Mouse (Mus musculus) intestine, embryonic 16.5 days (tissue): Measurements from ENCODE around the gene Lsp1. TPM values are rescaled to one million over a fixed set of nuclear protein-coding genes. Genes with fewer than 3 reads are reported as not detected.

Experiments used
- ATAC-seq: fragments of 200-750 bp; cut with Nextera tagmentation; 2 replicates; pipeline ENCODE4 v1.8.0; 2017; ENCODE audit warnings: moderate TSS enrichment, moderate library complexity
- H3K27ac ChIP-seq: fragments of 300-500 bp; sonication (generic); 2 replicates; pipeline ENCODE4 v1.5.1; 2014; ENCODE audit warnings: mild to moderate bottlenecking, low read length
- H3K27me3 ChIP-seq: fragments of 300-500 bp; sonication (generic); replicated peaks from 2 replicates; pipeline ENCODE4 v1.6.1; 2014; ENCODE audit warnings: low read length, control low read depth, mixed read lengths; ENCODE audit not compliant: control insufficient read depth, insufficient read depth
- H3K36me3 ChIP-seq: fragments of 300-500 bp; sonication (generic); 2 replicates; pipeline ENCODE4 v1.6.1; 2014; ENCODE audit warnings: low read length, control low read depth; ENCODE audit not compliant: control insufficient read depth, insufficient read depth
- H3K4me1 ChIP-seq: fragments of 300-500 bp; sonication (generic); 2 replicates; pipeline ENCODE4 v1.6.1; 2014; ENCODE audit warnings: low read length, control low read depth, mixed read lengths; ENCODE audit not compliant: control insufficient read depth, insufficient read depth
- H3K4me2 ChIP-seq: fragments of 300-500 bp; sonication (generic); 2 replicates; pipeline ENCODE4 v1.6.1; 2014; ENCODE audit warnings: low read depth, low read length, control low read depth
- H3K4me3 ChIP-seq: fragments of 300-500 bp; sonication (generic); 2 replicates; pipeline ENCODE4 v1.5.1; 2014; ENCODE audit warnings: mild to moderate bottlenecking, low read length
- H3K9ac ChIP-seq: fragments of 300-500 bp; sonication (generic); 2 replicates; pipeline ENCODE4 v1.6.1; 2014; ENCODE audit warnings: low read depth, low read length
- H3K9me3 ChIP-seq: fragments of 300-500 bp; sonication (generic); 2 replicates; pipeline ENCODE4 v1.6.1; 2016; ENCODE audit warnings: low read length, control low read depth; ENCODE audit not compliant: control insufficient read depth
- WGBS: fragments of 180-500 bp; shearing (Covaris S2); extraction: QIAGEN DNeasy Blood & Tissue Kit; methylation state at CpG from one replicate; pipeline ENCODE4 v1.1.7; 2014; 5-methylcytosine and 5-hydroxymethylcytosine counted together
- polyA plus RNA-seq: library from polyadenylated mRNA; unstranded; fragments of >200 nt; fragmentation: Nextera tagmentation; extraction: Ambion mirVana; gene quantifications from 2 replicates; pipeline ENCODE4 v1.2.1, GENCODE M21; 2015

The Lsp1 gene
- polyA plus RNA-seq, 1 experiment from 2014 or later, result 134 TPM

GRCm38 (mm10) chr7:142532671-142533058, 72.1 kb downstream of the Lsp1 start, which contains the start of gene Mrpl23:
Gene Mrpl23, plus strand, starts transcription at chr7:142532686.
- peak within 1 kb of the TSS; percentile 88 for H3K9ac ChIP-seq
- peaks cover 53% of the 10 kb centered on the region for H3K4me1 ChIP-seq
- no peaks in the 10 kb centered on the region for H3K9me3 ChIP-seq
- no peaks in the 10 kb centered on the region for H3K36me3 ChIP-seq
- ATAC-seq, result peak; percentile 49
- peak within 1 kb of the TSS; percentile 93 for H3K27ac ChIP-seq
- peak within 1 kb of the TSS; percentile 63 for H3K4me3 ChIP-seq
- H3K27me3 ChIP-seq, result no peaks in the 10 kb centered on the region
- peak within 1 kb of the TSS; percentile 77 for H3K4me2 ChIP-seq
- 5% methylated on average over 15 of the region's 17 CpGs for WGBS

- Histone ChIP-seq H3K27ac (peak overlapping the region; percentile 93), H3K9me3 (no peaks in the 10 kb centered on the region), H3K27me3 (no peaks in the 10 kb centered on the region), H3K4me1 (peaks cover 54% of the 10 kb centered on the region), H3K4me2 (peak overlapping the region; percentile 77), H3K4me3 (peak overlapping the region; percentile 63), H3K36me3 (no peaks in the 10 kb centered on the region), H3K9ac (peak overlapping the region; percentile 88)
- ATAC-seq, result peak; percentile 69
- WGBS, result 2% methylated on average over 40 of the region's 44 CpGs
Measured at GRCm38 (mm10) chr7:142533059-142533855, 72.6 kb downstream of the Lsp1 start.

- no peak overlapping the region for H3K4me2 ChIP-seq
- H3K27me3 ChIP-seq, result no peaks in the 10 kb centered on the region
- H3K36me3 ChIP-seq, result no peaks in the 10 kb centered on the region
- H3K27ac ChIP-seq, result peak overlapping the region; percentile 93
- H3K4me3 ChIP-seq, result no peak overlapping the region
- WGBS, result 40% methylated on average over 4 of the region's 4 CpGs
- peaks cover 54% of the 10 kb centered on the region for H3K4me1 ChIP-seq
- H3K9me3 ChIP-seq, result no peaks in the 10 kb centered on the region
- ATAC-seq, result no peak
- H3K9ac ChIP-seq, result peak overlapping the region; percentile 88
Measured at GRCm38 (mm10) chr7:142535116-142535515, 74.5 kb downstream of the Lsp1 start.

- H3K36me3 ChIP-seq, result no peaks in the 10 kb centered on the region
- H3K27ac ChIP-seq, result peak overlapping the region; percentile 93
- no peaks in the 10 kb centered on the region for H3K9me3 ChIP-seq
- peak overlapping the region; percentile 88; the same call in 1 of the 2 replicates for H3K9ac ChIP-seq
- H3K4me1 ChIP-seq, result peaks cover 56% of the 10 kb centered on the region
- no peaks in the 10 kb centered on the region for H3K27me3 ChIP-seq
- 78% methylated on average over 5 of the region's 5 CpGs for WGBS
- H3K4me2 ChIP-seq, result no peak overlapping the region
- peak; percentile 22 for ATAC-seq
- H3K4me3 ChIP-seq, result no peak overlapping the region
Measured at GRCm38 (mm10) chr7:142535832-142536231, 75.2 kb downstream of the Lsp1 start.

GRCm38 (mm10) chr7:142537181-142537580, 76.6 kb downstream of the Lsp1 start:
- H3K4me1 ChIP-seq, result peaks cover 63% of the 10 kb centered on the region
- no peaks in the 10 kb centered on the region for H3K27me3 ChIP-seq
- no peaks in the 10 kb centered on the region for H3K36me3 ChIP-seq
- no peak for ATAC-seq
- H3K4me2 ChIP-seq, result no peak overlapping the region
- WGBS, result 53% methylated on average over 5 of the region's 5 CpGs
- H3K9me3 ChIP-seq, result no peaks in the 10 kb centered on the region
- no peak overlapping the region for H3K4me3 ChIP-seq
- H3K9ac ChIP-seq, result 0 out of 2 replicates have a peak overlapping the region, but pooled peaks have one; percentile 36
- peak overlapping the region; percentile 43 for H3K27ac ChIP-seq

- Histone ChIP-seq H3K9ac (peak overlapping the region; percentile 62), H3K27me3 (no peaks in the 10 kb centered on the region), H3K4me3 (no peak overlapping the region), H3K4me2 (no peak overlapping the region), H3K9me3 (no peaks in the 10 kb centered on the region), H3K36me3 (no peaks in the 10 kb centered on the region), H3K27ac (peak overlapping the region; percentile 69), H3K4me1 (peaks cover 64% of the 10 kb centered on the region)
- 0 out of 2 replicates have a peak, but pooled peaks have one; percentile 29 for ATAC-seq
- WGBS, result 10% methylated on average over 6 of the region's 6 CpGs
Measured at GRCm38 (mm10) chr7:142537879-142538278, 77.3 kb downstream of the Lsp1 start.

- Histone ChIP-seq H3K4me3 (no peak overlapping the region), H3K4me1 (peaks cover 68% of the 10 kb centered on the region), H3K27ac (peak overlapping the region; percentile 69), H3K36me3 (no peaks in the 10 kb centered on the region), H3K4me2 (no peak overlapping the region), H3K9me3 (no peaks in the 10 kb centered on the region), H3K9ac (peak overlapping the region; percentile 62), H3K27me3 (no peaks in the 10 kb centered on the region)
- 18% methylated on average over 4 of the region's 4 CpGs for WGBS
- ATAC-seq, result no peak
Measured at GRCm38 (mm10) chr7:142538291-142538690, 77.7 kb downstream of the Lsp1 start.

GRCm38 (mm10) chr7:142538766-142539165, 78.2 kb downstream of the Lsp1 start:
- H3K27ac ChIP-seq, result peak overlapping the region; percentile 69
- peaks cover 66% of the 10 kb centered on the region for H3K4me1 ChIP-seq
- no peaks in the 10 kb centered on the region for H3K36me3 ChIP-seq
- H3K4me2 ChIP-seq, result no peak overlapping the region
- WGBS, result 22% methylated on average over 6 of the region's 6 CpGs
- no peak for ATAC-seq
- no peaks in the 10 kb centered on the region for H3K9me3 ChIP-seq
- no peaks in the 10 kb centered on the region for H3K27me3 ChIP-seq
- H3K4me3 ChIP-seq, result no peak overlapping the region
- peak overlapping the region; percentile 62 for H3K9ac ChIP-seq

GRCm38 (mm10) chr7:142539828-142540227, 79.2 kb downstream of the Lsp1 start:
- H3K4me2 ChIP-seq, result no peak overlapping the region
- H3K36me3 ChIP-seq, result no peaks in the 10 kb centered on the region
- no peak for ATAC-seq
- no peaks in the 10 kb centered on the region for H3K27me3 ChIP-seq
- H3K9me3 ChIP-seq, result no peaks in the 10 kb centered on the region
- no peak overlapping the region for H3K4me3 ChIP-seq
- no peak overlapping the region for H3K9ac ChIP-seq
- H3K27ac ChIP-seq, result peak overlapping the region; percentile 26
- peaks cover 56% of the 10 kb centered on the region for H3K4me1 ChIP-seq
- WGBS, result 59% methylated on average over 8 of the region's 8 CpGs
